Mouse (Mus musculus) G1E (cell line): Measurements from ENCODE around the gene Rora.

ENCODE experiments used
- CTCF ChIP-seq: IDR thresholded peaks from 2 replicates; pipeline ENCODE4 v1.5.1; 2012; ENCODE audit warnings: low read depth, low read length, inconsistent platforms, mixed read lengths
- GATA1 ChIP-seq: IDR thresholded peaks from 2 replicates; pipeline ENCODE4 v1.6.1; 2012; ENCODE audit warnings: borderline replicate concordance, low read length, inconsistent platforms, mixed read lengths
- TAL1 ChIP-seq: conservative IDR thresholded peaks from 2 replicates; pipeline ENCODE4 v1.6.1; 2012; ENCODE audit warnings: low read depth, low read length, inconsistent platforms, mixed read lengths

GRCm38 (mm10) chr9:68745931-68746646 is 92.5 kb downstream of the Rora start:
- TF ChIP-seq CTCF: no peak
- TF ChIP-seq GATA1: no peak
- no peak for TF ChIP-seq TAL1
